Mouse (Mus musculus) mature B cell (primary cell): ENCODE measurements around the gene Erf.

Experiments used
- in situ Hi-C: fragments of 300-500 bp; cut with MboI; formaldehyde crosslinking; loops from 2 replicates; pipeline ENCODE4 v1.14.3; 2019

Erf gene

DNA sequence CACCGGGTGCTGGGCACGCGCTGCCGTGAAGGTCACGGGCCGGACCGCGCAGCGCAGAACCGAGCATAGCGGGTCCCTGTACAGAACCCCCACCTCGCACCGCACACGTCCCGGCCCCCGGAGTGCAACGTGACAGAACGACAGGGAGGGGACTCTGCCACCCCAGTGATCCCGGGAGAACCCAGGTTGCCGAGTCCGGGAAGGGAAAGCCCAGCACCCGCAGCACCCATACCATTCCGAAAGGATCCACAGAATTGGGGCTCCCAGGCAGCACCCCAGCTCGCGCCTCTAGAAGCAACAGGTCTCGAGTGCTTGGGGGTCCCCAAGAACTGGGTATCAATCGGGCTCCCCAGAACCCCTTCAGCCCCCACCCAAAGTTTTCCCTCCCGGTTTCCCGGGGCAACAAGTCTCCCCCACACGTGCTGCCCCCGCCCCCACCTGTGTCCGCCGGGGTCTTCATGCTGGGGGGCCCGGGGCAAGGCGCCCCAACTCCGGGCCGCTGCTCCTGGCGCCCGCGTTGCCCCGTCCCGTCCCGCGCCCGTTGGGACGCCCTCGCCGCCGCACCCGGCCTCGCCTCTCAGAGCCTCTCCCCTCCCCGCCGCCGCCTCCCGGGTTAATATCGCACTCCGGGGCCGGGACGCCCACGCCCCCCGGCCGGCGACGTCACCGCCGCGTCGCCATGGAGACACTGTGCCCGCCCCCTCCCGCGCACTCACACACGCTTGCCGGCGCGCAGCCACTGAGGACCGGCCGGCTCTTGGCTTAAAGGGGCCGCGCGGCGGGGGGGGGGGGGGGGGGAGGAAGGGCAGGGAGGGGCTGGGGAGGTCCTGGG, at the start of gene Erf:
Gene Erf, minus strand, starts transcription at position 621 of the 832 bp plus-strand sequence.
- in situ Hi-C loops: no loop called here

DNA sequence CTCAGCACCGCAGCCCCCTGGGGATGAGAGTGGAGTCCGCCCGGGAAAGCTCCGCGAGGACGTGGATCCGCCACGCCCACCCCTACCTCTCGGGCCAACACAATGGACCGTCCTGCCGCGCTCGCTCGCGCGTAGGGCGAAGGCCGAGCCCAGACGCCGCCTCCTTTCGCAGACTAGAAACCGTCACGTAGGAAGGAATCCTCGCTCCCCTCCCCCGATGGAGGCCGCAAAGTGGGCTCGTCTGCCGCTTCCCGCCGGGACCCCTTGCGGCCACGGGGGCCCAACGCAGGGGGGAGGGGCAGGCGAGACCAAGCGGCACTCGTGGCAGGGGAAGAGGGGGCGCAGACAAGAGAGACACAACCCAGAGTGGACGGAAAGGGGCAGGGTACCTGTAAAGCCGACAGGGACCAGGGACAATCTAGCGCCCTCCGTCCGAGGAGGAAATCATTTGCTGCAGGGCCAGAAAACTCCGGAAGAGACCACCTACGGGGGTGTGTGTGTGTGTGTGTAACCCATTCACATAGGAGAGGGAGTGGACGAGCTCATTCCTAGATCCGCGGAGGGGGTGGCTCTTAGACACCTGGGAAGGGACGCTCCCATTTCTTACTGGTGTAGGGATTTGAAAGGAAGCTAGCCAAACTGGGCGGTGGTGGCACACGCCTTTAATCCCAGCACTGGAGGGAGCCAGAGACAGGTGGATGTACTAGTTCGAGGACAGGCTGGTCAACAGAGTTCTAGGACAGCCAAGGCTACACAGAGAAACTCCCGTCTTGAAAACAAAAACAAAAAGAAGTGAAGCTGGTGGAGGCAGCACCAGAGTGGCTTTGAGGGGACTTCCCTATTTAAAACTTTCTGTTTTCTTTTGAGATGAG, 47.1 kb upstream of the Erf start, which contains the start of gene Pafah1b3:
Gene Pafah1b3, minus strand, starts transcription at position 533 of the 872 bp plus-strand sequence.
- in situ Hi-C loops: no loop called here

DNA sequence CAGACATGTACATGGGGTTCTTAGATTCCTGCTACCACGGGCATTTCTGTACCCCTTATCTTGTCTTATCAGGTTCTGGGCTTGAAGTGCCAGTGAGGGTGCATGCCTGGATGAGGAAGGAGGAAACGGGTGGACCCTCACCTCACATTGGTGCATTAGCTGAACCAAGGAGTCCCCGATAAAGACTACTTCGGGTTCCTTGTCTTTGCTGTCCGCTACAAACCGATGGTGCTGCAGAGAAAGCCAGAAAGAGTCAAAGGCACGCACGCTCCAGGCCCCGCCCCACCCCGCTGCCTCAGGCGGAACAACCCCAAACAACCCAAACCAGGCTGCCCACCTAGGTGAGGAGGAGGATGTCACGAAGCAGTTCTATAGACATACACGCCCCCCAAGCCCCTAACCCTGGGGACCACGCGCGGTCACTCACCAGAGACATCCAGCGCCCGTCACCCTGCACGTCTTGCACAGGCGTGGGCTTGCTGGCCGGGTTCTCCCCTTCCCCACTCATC, 46.4 kb upstream of the Erf start:
- in situ Hi-C loops: no loop called here

DNA sequence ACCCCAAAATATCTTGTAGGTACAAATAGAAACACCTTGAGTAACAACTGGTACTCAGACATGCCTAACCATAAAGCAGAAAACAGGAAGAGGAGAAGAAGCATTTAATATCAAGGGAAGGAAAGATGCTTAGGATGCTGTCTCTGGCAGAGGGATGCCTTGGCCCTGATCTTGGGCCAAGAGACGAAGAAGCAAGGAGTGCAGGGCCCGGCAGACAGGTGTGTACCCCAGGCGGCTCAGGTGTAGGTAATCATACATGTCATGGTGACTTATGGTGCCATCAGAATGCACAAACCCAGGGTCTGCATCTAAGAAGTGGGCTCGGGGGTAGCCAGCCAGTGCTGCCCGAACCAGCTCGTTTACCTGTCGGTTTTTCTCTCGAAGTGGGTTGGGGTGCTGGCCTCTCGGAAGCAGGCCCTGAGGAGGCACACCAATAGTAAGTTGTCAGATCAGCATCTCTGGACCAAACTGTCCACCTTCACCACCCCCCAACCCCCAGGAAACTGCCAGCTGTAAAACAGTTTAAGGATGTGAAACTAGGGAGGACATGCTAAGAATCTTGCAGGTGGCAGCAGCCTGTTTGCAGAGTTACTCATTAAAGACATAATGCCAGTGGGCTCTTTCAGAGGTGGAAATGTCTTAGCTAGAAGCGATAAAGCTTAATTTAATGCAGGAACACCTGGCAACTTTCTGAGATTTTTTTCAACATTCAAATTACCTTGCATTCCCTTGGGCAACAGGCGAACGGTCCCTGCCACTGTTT, 44.6 kb upstream of the Erf start:
- in situ Hi-C loops: no loop called here

DNA sequence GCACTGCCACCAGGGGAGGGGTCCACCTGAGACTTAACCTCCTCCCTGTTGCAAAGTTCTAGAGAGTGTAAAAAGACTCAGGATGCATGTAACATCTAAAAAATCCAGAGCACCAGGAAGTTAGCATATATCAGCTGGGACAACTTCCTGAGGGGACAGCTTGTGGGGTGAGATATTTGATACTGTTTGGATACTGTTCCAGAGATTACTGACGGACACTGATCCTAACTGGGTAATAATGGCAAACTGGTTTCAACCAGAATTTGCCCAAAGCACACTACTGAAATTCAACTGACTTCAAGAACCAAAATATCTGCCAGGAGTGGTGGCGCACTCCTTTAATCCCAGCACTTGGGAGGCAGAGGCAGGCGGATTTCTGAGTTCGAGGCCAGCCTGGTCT, 43.9 kb upstream of the Erf start:
- in situ Hi-C loops: no loop called here

DNA sequence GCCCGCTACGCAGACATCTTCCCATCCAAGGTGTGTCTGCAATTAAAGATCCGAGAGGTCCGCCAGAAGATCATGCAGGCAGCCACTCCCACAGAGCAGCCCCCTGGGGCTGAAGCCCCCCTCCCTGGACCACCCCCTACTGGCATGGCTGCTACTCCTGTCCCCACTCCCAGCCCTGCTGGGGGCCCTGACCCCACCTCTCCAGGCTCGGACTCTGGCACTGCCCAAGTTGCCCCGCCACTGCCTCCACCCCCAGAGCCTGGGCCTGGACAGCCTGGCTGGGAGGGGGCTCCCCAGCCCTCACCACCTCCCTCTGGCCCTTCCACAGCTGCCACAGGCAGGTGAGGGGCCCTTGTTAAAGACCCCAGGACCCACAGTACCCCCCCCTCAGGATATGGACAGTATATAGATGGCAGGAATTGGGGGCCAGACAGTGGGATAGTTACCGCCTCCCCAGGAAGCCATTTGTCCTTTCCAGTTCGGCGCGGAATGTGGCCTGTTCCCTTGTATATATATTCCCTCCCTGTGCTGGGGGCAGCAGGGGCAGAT, 42.7 kb upstream of the Erf start:
- in situ Hi-C loops: no loop called here

DNA sequence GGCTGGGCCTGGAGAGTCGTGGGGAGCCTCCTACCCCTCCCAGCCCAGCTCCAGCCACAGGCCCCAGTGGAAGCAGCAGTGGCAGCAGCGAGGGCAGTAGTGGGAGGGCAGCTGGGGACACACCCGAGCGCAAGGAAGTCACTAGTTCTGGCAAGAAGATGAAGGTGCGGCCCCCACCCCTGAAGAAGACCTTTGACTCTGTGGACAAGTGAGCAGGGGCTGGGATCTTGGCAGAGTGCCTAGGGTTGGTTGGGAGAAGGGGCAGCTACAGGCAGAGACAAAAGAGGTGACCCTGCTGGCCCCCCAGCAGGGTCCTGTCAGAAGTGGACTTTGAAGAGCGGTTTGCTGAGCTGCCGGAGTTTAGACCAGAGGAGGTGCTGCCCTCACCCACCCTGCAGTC, 41.5 kb upstream of the Erf start:
- in situ Hi-C loops: no loop called here

DNA sequence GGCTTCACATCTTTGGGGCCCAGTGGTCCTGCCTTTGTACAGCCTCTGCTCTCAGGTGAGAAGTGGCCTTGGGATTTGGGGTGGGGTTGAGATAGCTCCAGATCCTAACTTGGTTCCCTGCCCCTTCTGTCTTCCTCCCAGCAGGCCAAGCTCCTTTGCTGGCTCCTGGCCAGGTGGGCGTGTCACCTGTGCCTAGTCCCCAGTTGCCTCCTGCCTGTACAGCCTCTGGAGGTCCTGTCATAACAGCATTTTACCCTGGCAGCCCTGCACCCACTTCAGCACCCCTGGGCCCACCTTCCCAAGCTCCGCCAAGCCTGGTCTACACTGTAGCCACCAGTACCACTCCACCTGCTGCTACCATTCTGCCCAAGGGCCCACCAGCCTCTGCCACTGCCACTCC, 40.4 kb upstream of the Erf start:
- in situ Hi-C loops: no loop called here

DNA sequence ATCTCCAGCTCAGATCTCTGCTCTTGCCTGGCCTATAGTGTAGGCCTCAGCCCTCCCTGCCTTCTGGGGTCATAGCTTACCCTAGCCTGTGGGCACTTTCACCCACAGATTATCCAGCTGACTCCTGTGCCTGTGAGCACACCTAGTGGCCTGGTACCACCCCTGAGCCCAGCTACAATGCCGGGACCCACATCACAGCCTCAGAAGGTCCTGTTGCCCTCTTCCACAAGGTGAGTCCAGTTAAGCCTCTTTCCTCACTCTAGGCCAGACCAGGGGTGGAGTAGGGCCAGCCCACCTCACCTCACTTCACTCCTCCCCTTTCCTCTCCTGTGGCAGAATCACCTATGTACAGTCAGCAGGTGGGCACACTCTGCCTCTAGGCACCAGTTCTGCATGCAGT, 39.9 kb upstream of the Erf start:
- in situ Hi-C loops: no loop called here

DNA sequence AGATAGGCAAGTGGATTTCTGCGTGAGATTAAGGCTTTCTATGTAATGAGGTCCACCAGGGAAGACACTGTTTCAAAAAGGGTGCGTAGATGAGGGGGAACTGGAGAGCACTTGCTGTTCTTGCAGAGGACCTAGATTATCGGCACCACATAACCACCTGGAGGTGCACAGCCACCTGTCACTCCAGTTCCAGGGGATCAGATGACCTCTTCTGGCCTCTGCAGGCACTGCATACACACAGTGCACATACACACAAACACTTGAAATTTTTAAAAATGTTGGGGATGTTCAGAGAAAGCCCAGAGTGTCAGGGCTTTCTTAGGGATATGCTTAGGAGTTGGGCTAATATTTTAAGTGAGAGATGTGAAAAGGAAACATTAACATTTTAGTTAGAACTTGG, 39.4 kb upstream of the Erf start:
- in situ Hi-C loops: no loop called here

DNA sequence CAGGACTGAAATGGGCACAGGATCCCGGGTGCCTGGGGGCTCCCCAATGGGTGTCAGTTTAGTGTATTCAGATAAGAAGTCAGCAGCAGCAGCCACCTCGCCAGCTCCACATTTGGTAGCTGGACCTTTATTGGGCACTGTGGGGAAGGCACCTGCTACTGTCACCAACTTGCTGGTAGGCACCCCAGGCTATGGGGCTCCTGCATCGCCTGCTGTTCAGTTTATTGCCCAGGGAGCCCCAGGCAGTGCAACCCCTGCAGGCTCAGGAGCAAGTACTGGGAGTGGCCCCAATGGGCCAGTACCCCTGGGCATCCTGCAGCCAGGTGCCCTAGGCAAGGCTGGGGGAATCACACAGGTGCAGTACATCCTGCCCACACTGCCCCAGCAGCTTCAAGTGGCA, 38.2 kb upstream of the Erf start:
- in situ Hi-C loops: no loop called here

DNA sequence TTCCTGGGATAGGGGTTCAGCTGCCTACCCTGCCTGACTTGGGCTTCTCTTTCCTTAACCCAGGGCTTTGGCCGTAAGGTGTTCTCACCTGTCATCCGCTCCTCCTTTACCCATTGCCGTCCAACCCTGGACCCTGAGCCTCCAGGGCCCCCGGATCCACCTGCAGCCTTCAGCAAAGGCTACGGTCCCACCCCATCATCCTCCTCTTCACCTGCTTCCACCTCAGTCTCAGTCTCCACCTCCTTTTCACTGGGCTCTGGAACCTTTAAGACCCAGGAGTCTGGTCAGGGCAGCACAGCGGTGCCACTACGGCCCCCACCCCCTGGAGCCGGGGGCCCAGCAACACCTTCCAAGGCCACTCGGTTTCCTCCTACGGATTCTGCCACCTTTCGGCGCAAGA, 37.5 kb upstream of the Erf start:
- in situ Hi-C loops: no loop called here

DNA sequence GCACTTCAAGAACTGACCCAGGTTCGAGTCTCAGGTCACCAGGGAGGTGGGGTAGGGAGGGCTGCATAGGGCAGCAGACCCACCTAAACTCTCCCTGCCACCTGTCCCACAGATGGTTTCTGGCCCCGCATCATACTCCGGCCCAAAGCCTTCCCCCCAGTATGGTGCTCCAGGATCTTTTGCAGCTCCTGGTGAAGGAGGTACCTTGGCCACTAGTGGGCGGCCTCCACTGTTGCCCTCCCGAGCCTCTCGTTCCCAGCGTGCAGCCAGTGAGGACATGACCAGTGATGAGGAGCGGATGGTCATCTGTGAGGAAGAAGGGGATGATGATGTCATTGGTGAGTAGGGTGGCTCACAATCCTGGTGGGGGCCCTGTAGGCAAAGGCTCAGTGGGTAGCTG, 36.4 kb upstream of the Erf start:
- in situ Hi-C loops: no loop called here

DNA sequence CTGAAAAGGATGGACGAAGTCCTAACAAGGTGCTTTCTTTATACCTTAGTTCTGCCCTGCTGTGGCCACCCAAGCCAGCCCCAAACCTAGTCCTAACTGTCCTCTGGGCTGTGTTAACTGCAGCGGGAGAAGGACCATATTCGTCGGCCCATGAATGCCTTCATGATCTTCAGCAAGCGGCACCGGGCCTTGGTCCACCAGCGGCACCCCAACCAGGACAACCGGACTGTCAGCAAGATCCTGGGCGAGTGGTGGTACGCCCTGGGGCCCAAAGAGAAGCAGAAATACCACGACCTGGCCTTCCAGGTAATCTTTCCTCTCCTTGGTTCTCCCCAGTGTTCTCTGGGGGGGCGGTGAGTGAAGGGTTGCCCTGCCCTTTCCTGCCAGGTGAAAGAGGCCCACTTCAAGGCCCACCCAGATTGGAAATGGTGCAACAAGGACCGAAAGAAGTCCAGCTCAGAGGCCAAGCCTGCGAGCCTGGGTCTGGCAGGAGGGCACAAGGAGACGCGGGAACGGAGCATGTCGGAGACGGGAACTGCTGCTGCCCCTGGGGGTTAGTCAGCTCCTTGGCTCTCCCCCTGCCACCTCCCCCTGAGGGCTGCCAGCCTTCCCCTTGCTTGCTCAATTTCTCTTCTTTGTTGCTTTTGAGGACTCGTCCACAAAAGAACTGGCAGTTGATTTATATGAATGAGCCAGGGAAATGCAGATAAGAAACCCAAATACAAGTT, 35.1 kb upstream of the Erf start:
- in situ Hi-C loops: no loop called here

DNA sequence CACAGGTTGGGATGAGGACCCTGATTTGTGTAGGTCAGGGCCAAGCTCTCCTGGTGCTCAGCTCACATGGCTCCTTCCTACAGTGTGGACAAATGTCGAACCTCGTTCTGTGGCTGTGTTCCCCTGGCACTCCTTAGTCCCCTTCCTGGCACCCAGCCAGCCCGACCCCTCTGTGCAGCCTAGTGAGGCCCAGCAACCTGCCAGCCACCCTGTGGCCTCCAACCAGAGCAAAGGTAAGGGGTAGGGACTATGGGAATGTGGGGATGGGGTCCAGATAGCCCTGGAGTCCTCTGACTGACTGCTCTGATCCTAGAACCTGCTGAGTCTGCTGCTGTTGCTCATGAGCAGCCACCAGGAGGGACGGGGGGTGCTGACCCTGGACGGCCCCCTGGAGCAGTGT, 34.2 kb upstream of the Erf start:
- in situ Hi-C loops: no loop called here

DNA sequence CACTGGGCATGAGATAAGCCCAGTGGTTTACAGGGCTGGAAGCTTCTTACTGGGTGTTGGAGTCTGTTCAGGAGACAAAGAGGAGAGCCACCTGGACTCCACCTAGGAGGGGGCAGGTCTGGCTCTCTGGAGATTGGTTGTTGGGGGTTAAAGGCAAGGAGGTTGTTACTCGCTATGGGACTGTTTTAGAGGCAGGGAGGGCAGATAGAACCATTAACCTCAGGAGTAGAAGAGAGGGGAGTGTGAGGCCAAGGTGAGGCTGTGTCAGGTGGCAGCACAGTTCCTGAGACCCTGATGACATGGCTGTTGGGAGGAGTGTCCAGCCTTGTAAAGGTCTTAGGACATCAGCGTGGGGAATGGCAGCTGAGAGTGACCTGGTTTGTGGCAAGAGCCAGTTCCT, 33.6 kb upstream of the Erf start:
- in situ Hi-C loops: no loop called here

DNA sequence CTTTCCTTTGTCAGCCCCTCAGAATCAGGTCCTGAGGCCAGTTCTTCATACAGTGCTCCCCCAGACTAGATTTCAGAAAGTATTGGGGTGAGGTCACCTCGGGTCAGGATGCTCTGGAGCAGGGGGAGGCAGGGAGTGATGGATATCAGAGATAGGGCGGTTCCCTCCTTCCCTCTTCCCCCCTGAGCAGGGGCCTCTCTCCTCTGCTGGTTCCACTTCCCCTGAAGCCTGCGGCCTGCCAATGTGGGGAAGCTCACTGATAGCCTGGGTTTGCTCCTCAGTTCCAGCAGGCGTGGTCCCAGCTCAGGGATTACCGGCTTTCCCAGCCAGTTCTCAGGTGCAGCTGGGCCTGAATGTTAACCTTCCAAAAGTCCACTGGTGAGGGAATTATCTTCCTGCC, 33.1 kb upstream of the Erf start:
- in situ Hi-C loops: no loop called here

DNA sequence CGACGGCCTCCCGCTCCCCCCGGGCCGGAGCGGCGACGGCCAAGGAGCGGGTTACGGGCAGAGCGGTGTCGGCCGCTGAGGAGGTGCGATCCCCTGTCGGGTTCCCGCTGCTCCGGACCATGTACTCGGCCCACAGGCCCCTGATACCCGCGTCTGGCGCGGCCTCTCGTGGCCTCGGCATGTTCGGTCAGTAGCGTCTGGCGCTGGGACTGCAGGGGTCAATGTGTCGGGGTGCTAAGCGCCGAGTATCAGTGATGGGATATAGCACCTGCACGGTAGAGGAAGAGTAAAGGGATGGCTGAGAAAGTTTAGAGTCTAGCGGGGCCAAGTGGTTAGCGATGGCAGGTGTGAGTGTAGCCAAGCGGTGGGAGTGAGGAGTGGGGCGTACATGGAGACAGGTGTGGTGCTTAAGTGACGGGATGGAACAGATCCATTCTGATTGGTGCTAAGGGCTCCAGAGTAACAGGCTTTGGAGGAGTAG, 32.2 kb upstream of the Erf start:
- in situ Hi-C loops: no loop called here

DNA sequence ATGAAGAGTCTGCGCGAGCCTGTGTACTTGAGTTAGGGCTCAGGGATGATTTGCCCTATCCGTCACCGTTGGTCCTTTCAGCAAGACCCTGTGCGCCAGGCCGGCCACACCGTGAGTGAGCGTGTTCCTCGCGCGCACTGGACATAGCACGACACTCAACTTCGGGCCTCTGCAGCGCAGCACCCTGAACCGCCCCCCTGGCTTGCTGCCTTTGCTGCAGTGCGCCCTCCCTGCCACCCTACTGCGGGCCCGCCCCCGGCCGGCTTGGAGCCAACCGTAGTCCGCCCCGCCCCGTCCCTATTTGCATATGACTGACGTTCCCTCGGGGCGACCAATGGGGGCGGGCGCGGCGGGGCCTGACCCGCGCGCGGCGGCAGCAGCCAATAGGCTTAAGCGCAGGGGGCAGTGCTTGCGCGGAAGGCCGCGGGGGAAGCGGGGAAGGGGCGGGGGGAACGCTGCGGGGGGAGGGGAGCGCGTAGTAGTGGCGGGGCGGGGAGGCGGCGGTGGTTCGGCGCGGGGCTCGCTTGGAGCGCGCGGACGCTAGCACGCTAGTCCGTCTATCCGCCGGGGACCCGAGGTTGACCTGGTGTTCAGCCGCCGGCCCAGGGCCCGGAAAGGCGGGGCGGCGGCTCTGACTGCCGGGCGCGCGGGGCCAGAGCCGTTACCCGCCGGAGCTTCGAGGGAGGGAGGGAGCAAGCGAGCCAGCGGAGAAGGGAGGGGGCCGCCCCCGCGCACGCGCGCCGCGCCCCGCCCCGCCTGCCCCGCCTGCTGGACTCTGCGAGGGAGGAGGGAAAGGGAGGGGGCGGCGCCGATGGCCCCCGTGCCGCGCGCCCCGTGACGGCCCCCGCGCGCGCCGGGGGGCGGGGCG, 31.4 kb upstream of the Erf start:
- in situ Hi-C loops: no loop called here

DNA sequence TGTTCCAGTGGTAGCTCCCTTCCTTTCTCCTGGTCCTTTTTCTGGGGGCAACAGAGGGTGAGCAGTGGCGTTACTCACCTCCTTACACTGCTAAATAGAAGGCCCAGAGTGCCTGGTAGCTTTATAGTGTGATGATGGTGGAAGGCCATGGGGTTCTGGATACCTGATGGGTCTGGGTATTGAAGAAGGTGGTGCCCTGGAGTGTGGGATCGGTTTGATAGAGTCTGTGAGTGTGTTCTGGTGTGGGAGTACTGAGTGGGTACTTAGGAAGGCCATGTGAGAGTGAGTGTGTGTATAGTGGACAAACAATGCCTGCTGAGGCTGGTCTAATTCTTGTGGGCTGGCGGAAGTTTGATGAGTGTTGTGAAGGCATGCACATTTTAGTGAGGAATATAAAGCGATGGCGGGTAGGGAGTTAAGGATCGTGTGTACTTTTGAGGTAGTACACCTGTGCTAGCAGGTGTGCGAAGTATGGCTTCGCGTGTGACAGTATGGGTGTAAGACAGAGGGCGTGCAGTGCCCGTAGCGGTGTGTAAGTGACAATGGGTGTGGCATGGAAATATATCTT, 30.7 kb upstream of the Erf start:
- in situ Hi-C loops: no loop called here
